Mouse (Mus musculus) spleen, adult 2 months (tissue): ENCODE data around the gene Ptpn13. TPM values are rescaled to one million over a fixed set of nuclear protein-coding genes. Genes with fewer than 3 reads are reported as not detected.

ENCODE experiments used
- DNase-seq, 2 experiments: peaks; one replicate each; pipeline versions ENCODE4 v3.0.0 to v3.0.0-alpha.2; 2012 to 2021; ENCODE audit warnings: low spot score in 2 of 2, low read depth in 1 of 2
- H3K27ac ChIP-seq: fragments of 200-500 bp; 2 replicates; pipeline ENCODE4 v1.5.1; 2012; ENCODE audit warnings: low read length, inconsistent platforms; ENCODE audit not compliant: insufficient read depth
- H3K27me3 ChIP-seq: fragments of 200-500 bp; 2 replicates; pipeline ENCODE4 v1.6.1; 2012; ENCODE audit warnings: mild to moderate bottlenecking, moderate library complexity, low read length, inconsistent platforms; ENCODE audit not compliant: control insufficient read depth, insufficient read depth
- H3K36me3 ChIP-seq: fragments of 200-500 bp; 2 replicates; pipeline ENCODE4 v1.6.1; 2012; ENCODE audit warnings: mild to moderate bottlenecking, low read length, inconsistent platforms; ENCODE audit not compliant: control insufficient read depth, insufficient read depth
- H3K4me1 ChIP-seq: fragments of 200-500 bp; 2 replicates; pipeline ENCODE4 v1.6.1; 2011; ENCODE audit warnings: inconsistent platforms; ENCODE audit not compliant: control insufficient read depth, insufficient read depth, insufficient read length
- H3K4me3 ChIP-seq: fragments of 200-500 bp; 2 replicates; pipeline ENCODE4 v1.5.1; 2011; ENCODE audit warnings: mild to moderate bottlenecking, inconsistent platforms; ENCODE audit not compliant: insufficient read depth, insufficient read length; ENCODE audit errors: extremely low read depth
- CTCF ChIP-seq: fragments of 200-500 bp; IDR thresholded peaks from 2 replicates; pipeline ENCODE4 v1.5.1; 2011; ENCODE audit warnings: mild to moderate bottlenecking, inconsistent platforms; ENCODE audit not compliant: insufficient read depth, insufficient read length, insufficient replicate concordance; ENCODE audit errors: extremely low read depth
- POLR2A ChIP-seq: fragments of 200-500 bp; IDR thresholded peaks from 2 replicates; pipeline ENCODE4 v1.6.1; 2011; ENCODE audit warnings: low read depth, low read length, inconsistent platforms
- whole genome bisulfite sequencing: fragments of 180-500 bp; shearing (Covaris S2); methylation state at CpG from one replicate; pipeline ENCODE4 v1.1.7; 2018; 5-methylcytosine and 5-hydroxymethylcytosine counted together
- polyA plus RNA-seq: library from polyadenylated mRNA; depleted of rRNA; stranded (reverse); fragments of >200 nt; gene quantifications from 2 replicates; pipeline ENCODE4 v1.2.3, GENCODE M21; 2012

The Ptpn13 gene
- polyA plus RNA-seq, 1 experiment: 1.8 TPM

DNA sequence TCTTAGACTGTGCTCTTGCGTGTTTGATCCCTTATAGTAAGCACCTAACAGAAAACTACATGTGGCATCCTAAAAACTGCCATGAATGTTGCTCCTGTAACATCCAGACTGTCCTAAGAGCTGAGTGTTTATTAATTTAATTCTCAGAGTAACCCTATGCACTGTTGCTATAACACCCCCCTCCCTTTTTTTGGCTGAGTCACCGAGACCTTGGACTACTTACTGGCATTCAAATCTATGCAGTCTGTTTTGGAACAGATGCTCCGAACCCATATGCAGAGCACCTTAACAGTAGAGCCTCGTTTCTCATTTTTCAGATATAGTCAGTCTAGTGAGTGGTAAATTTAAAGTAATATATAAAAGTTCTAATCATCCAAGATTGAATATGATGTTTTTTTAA, 90.9 kb downstream of the Ptpn13 start:
- Histone ChIP-seq H3K27me3 (no peaks in the 10 kb centered on the region), H3K4me1 (no peaks in the 10 kb centered on the region), H3K36me3 (no peaks in the 10 kb centered on the region), H3K4me3 (no peak overlapping the region), H3K27ac (no peak overlapping the region)
- no peak for TF ChIP-seq POLR2A
- TF ChIP-seq CTCF: no peak
- no peak for DNase-seq
- WGBS: 86% methylated on average over 4 of the region's 4 CpGs

DNA sequence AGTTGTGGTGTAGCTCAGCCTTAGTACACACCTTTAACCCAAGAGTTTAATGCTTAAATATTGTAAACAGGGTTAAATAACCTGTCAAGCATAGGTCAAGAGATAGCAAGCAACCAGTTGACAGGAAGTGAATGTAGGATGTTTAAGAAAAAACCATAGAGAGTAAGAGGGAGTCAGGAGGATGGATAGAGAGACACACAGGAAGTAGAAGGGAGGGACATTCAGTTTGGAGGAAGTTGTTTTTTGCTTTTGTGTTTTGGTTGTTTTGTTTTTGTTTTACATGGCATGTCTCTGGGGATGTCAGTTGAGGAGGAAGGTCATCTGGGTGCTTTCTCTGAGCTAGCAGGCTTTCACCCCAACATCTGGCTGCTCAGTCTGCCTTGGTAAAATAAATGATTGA, 91.6 kb downstream of the Ptpn13 start:
- Histone ChIP-seq H3K4me1 (no peaks in the 10 kb centered on the region), H3K27me3 (no peaks in the 10 kb centered on the region), H3K4me3 (no peak overlapping the region), H3K27ac (no peak overlapping the region), H3K36me3 (no peaks in the 10 kb centered on the region)
- DNase-seq: no peak
- TF ChIP-seq CTCF: no peak

DNA sequence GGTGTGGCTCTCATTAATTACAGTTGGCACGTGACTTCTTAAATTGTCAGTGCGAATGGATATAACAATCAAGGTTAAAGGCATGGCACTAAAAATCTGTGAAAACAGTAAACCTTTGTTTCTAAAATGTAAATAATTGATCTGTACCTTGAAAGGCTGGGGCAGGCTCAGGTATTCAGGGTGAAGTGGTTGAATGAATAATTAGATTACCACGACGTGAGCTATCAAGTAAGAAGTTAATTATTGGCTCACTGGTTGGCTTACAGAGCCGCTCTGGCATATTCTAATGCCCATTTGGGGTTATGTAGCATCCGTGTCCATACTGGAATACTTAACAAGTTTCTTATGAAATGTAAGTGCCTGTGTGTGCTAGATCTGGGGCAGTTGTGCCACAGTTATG, 92.6 kb downstream of the Ptpn13 start:
- no peaks in the 10 kb centered on the region for H3K4me1 ChIP-seq
- WGBS: 91% methylated on average over 6 of the region's 6 CpGs
- H3K27ac ChIP-seq: no peak overlapping the region
- no peaks in the 10 kb centered on the region for H3K27me3 ChIP-seq
- TF ChIP-seq POLR2A (no peak), CTCF (no peak)
- no peaks in the 10 kb centered on the region for H3K36me3 ChIP-seq
- no peak overlapping the region for H3K4me3 ChIP-seq
- DNase-seq: no peak

DNA sequence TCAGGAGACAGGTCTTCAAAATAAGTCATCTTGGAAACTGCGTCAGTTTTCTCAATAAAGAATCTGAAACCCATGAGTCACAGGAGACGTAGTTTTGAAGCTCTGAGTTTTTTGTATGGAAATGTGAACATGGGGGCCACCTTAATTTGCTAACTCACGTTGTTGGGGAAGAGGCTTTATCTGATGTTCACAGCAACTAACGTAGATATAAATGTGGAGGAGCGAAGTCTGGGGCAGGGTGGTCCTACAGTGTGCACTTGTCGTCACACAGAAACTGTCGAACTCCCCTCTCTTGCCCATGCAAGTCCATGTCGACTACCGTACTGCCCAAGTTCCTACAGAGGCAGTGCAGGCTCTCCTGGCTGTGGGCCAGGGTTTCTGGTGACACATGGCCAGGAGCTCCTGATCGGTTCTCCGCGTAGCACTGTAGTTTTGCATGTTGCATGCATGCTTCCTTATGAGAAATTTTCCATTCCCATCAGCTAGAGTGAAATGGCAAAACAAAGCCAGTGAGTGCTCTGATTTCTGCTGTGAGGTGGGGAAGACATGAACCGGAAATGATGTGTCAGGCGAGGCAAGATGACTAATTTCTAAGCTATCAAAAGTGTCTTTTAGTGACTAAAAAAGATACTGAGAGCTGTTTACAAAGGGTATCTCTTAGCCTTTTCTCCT, 93.9 kb downstream of the Ptpn13 start:
- TF ChIP-seq POLR2A: no peak
- TF ChIP-seq CTCF: no peak
- no peak for DNase-seq
- Histone ChIP-seq H3K4me1 (no peaks in the 10 kb centered on the region), H3K27ac (no peak overlapping the region), H3K4me3 (no peak overlapping the region), H3K36me3 (no peaks in the 10 kb centered on the region), H3K27me3 (no peaks in the 10 kb centered on the region)
- WGBS: 77% methylated on average over 14 of the region's 14 CpGs

DNA sequence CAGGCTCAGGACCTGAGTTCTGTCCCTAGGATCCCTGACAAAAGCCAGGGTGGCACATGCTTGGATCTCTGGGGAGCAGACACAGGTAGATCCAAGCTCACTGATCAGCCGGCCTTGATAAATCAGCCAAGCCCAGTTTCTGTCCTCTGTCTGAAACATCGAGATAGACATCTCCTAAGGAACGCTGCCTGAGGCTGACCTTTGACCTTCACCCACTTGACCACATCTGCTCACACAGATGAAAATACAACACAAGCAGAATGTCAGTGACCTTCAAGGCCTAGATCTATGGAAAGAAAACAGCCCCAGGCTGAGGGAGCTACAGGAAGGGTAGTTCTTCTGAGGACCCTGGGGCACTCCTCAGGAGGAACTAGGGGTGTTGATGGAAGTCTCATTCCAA, 97.4 kb downstream of the Ptpn13 start:
- no peak for DNase-seq
- WGBS: 83% methylated on average over 3 of the region's 3 CpGs
- TF ChIP-seq POLR2A (no peak), CTCF (no peak)
- H3K27ac ChIP-seq: no peak overlapping the region
- no peaks in the 10 kb centered on the region for H3K27me3 ChIP-seq
- H3K36me3 ChIP-seq: no peaks in the 10 kb centered on the region
- H3K4me3 ChIP-seq: no peak overlapping the region
- no peaks in the 10 kb centered on the region for H3K4me1 ChIP-seq

DNA sequence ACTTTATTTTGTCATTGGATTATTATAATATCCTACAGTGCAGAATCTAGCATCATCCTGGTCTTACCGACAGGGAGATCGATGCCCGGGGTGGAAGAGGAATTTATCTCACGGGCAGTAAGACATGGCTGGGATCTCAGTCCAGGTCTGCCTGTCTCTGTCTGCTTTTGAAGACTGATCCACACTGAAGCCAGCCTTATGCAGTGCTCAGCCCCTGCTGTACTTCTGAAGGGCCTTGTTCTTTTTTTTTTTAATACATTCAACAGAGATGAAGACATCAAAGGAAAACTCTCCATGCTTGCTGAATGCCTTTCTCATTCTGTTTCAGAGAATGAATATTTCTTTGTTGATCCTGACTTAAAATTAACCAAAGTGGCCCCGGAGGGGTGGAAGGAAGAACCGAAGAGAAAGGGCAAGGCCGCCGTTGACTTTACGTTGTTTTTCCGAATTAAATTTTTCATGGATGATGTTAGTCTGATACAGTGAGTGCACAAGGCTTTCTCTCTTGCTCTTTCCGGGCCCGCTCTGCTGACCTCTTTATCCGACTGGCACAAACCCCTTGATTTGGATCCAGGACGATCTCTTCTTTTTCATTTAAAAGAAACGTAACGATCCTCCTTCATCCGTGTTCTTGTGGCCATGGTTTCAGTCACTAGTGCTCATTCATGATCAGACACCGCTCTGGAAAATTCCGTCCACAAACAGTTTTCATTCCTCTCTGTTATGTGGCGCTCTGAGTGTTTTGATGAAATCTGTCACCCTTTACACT, 101.9 kb downstream of the Ptpn13 start:
- no peak overlapping the region for H3K4me3 ChIP-seq
- TF ChIP-seq POLR2A (no peak), CTCF (no peak)
- H3K27me3 ChIP-seq: no peaks in the 10 kb centered on the region
- H3K36me3 ChIP-seq: no peaks in the 10 kb centered on the region
- no peak for DNase-seq
- WGBS: 91% methylated on average over 20 of the region's 20 CpGs
- H3K27ac ChIP-seq: no peak overlapping the region
- no peaks in the 10 kb centered on the region for H3K4me1 ChIP-seq

DNA sequence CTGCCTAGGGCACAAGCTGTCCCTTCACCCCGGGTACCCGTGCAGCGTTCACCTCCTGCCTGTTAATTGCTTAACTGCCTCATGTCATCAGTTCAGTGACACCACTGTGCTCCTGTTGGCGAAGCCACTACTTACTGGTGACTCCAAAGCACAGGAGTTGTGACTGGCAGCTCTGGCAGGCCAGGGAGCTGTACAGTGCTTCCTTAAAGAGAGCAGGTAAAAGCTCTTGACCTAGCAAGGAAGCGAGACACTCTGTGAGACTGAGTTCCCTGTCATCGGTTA, 102.4 kb downstream of the Ptpn13 start:
- H3K36me3 ChIP-seq: no peaks in the 10 kb centered on the region
- no peak overlapping the region for H3K4me3 ChIP-seq
- no peaks in the 10 kb centered on the region for H3K27me3 ChIP-seq
- 85% methylated on average over 6 of the region's 6 CpGs for WGBS
- H3K4me1 ChIP-seq: no peaks in the 10 kb centered on the region
- no peak for DNase-seq
- no peak overlapping the region for H3K27ac ChIP-seq
- no peak for TF ChIP-seq POLR2A
- TF ChIP-seq CTCF: no peak
